Mouse (Mus musculus) cerebellum, adult 18-20 months (tissue): ENCODE results near the gene Orc5.

Experiments used
- DNase-seq, 2 experiments: peaks; one replicate each; pipeline ENCODE4 v3.0.0; 2021

Orc5 gene

GRCm38 (mm10) chr5:22550033-22550551 lies at the start of gene Orc5:
Gene Orc5 (minus strand): TSS chr5:22550429.
- peak; percentile 95 for DNase-seq

- no peak for DNase-seq
Measured at GRCm38 (mm10) chr5:22596981-22597380, 46.8 kb upstream of the Orc5 start.

GRCm38 (mm10) chr5:22589370-22589966 lies 39.2 kb upstream of the Orc5 start:
- no peak for DNase-seq

- DNase-seq, result no peak
Measured at GRCm38 (mm10) chr5:22587492-22587891, 37.3 kb upstream of the Orc5 start.

- no peak for DNase-seq
Measured at GRCm38 (mm10) chr5:22584556-22584955, 34.3 kb upstream of the Orc5 start.

GRCm38 (mm10) chr5:22578011-22578410 lies 27.8 kb upstream of the Orc5 start:
- DNase-seq, result no peak

- no peak for DNase-seq
Measured at GRCm38 (mm10) chr5:22574751-22575150, 24.5 kb upstream of the Orc5 start.

- DNase-seq, result no peak
Measured at GRCm38 (mm10) chr5:22574161-22574560, 23.9 kb upstream of the Orc5 start.

GRCm38 (mm10) chr5:22573696-22574095 lies 23.5 kb upstream of the Orc5 start:
- DNase-seq, result no peak

GRCm38 (mm10) chr5:22572881-22573280 lies 22.7 kb upstream of the Orc5 start:
- no peak for DNase-seq

GRCm38 (mm10) chr5:22572456-22572855 lies 22.2 kb upstream of the Orc5 start:
- DNase-seq, result no peak

GRCm38 (mm10) chr5:22565708-22566107 lies 15.5 kb upstream of the Orc5 start:
- no peak for DNase-seq

GRCm38 (mm10) chr5:22559801-22560200 lies 9.6 kb upstream of the Orc5 start:
- DNase-seq, result no peak

GRCm38 (mm10) chr5:22557491-22558113 lies 7.4 kb upstream of the Orc5 start:
- DNase-seq, result no peak

- no peak for DNase-seq
Measured at GRCm38 (mm10) chr5:22556713-22557112, 6.5 kb upstream of the Orc5 start.

GRCm38 (mm10) chr5:22552233-22552765 lies 2.1 kb upstream of the Orc5 start:
- no peak for DNase-seq

- DNase-seq, result no peak
Measured at GRCm38 (mm10) chr5:22549366-22550032, 730 bp downstream of the Orc5 start.

- no peak for DNase-seq
Measured at GRCm38 (mm10) chr5:22548556-22549161, 1.6 kb downstream of the Orc5 start.

- DNase-seq, result no peak
Measured at GRCm38 (mm10) chr5:22546536-22546935, 3.7 kb downstream of the Orc5 start.

GRCm38 (mm10) chr5:22545305-22545704 lies 4.9 kb downstream of the Orc5 start:
- DNase-seq, result no peak

- DNase-seq, result no peak
Measured at GRCm38 (mm10) chr5:22542676-22543075, 7.6 kb downstream of the Orc5 start.

GRCm38 (mm10) chr5:22538996-22539600 lies 11.1 kb downstream of the Orc5 start:
- no peak for DNase-seq

GRCm38 (mm10) chr5:22536695-22537094 lies 13.5 kb downstream of the Orc5 start:
- DNase-seq, result no peak
